Mouse (Mus musculus) heart, adult 2 months (tissue): ENCODE data around the gene Krt78. TPM values are rescaled to one million over a fixed set of nuclear protein-coding genes. Genes with fewer than 3 reads are reported as not detected.

Source experiments
- DNase-seq, 2 experiments: peaks; one replicate each; pipeline ENCODE4 v3.0.0; 2021
- H3K27ac ChIP-seq: fragments of 200-600 bp; 2 replicates; pipeline ENCODE4 v1.8.1; 2022
- H3K27me3 ChIP-seq: fragments of 200-500 bp; 2 replicates; pipeline ENCODE4 v1.6.1; 2012; ENCODE audit warnings: mild to moderate bottlenecking, low read length, inconsistent platforms, mixed read lengths; ENCODE audit not compliant: control insufficient read depth, insufficient read depth
- H3K36me3 ChIP-seq: fragments of 200-500 bp; 2 replicates; pipeline ENCODE4 v1.6.1; 2012; ENCODE audit warnings: low read length, inconsistent platforms; ENCODE audit not compliant: control insufficient read depth, insufficient read depth
- H3K4me1 ChIP-seq: fragments of 200-500 bp; 2 replicates; pipeline ENCODE4 v1.6.1; 2011; ENCODE audit warnings: low read length; ENCODE audit not compliant: control insufficient read depth, insufficient read depth
- H3K4me3 ChIP-seq: fragments of 200-600 bp; 2 replicates; pipeline ENCODE4 v1.8.1; 2022
- H3K79me2 ChIP-seq: fragments of 200-500 bp; replicated peaks from 2 replicates; pipeline ENCODE4 v1.6.1; 2012; ENCODE audit warnings: mild to moderate bottlenecking, inconsistent platforms, low read length, moderate library complexity, mixed read lengths; ENCODE audit not compliant: control insufficient read depth, insufficient read depth
- H3K9ac ChIP-seq: fragments of 200-500 bp; 2 replicates; pipeline ENCODE4 v1.6.1; 2012; ENCODE audit warnings: low read depth, mild to moderate bottlenecking, control low read depth, inconsistent platforms, low read length, mixed read lengths
- CTCF ChIP-seq: fragments of 200-600 bp; IDR thresholded peaks from 2 replicates; pipeline ENCODE4 v1.8.1; 2022; ENCODE audit warnings: antibody characterized with exemption, mild to moderate bottlenecking, moderate library complexity
- EP300 ChIP-seq: fragments of 200-500 bp; IDR thresholded peaks from 2 replicates; pipeline ENCODE4 v1.6.1; 2011; ENCODE audit warnings: low read depth, low read length, control low read depth; ENCODE audit not compliant: insufficient read depth
- POLR2A ChIP-seq: fragments of 200-500 bp; IDR thresholded peaks from 2 replicates; pipeline ENCODE4 v1.6.1; 2011; ENCODE audit warnings: mild to moderate bottlenecking, low read depth, low read length, control low read depth; ENCODE audit not compliant: insufficient read depth
- WGBS: fragments of 180-500 bp; shearing (Covaris S2); methylation state at CpG from one replicate; pipeline ENCODE4 v1.1.7; 2018; 5-methylcytosine and 5-hydroxymethylcytosine counted together
- intact Hi-C: fragments of 180-260 bp; cut with DNase I; formaldehyde crosslinking; loops from one replicate; pipeline ENCODE4 v1.15.1; 2025
- polyA plus RNA-seq: library from polyadenylated mRNA; depleted of rRNA; stranded (reverse); fragments of >200 nt; gene quantifications from 2 replicates; pipeline ENCODE4 v1.2.3, GENCODE M21; 2012; rRNA removed
- total RNA-seq, 2 experiments: library from RNA; stranded (reverse); gene quantifications; 2 replicates each; pipeline ENCODE4 v1.2.3; 2021

Gene Krt78
- total and polyA plus RNA-seq, 3 experiments, result 0.08 TPM; not detected in 2

GRCm38 (mm10) chr15:101916072-101916471 is 38.0 kb downstream of the Krt78 start:
- H3K36me3 ChIP-seq, result no peaks in the 10 kb centered on the region
- DNase-seq, result no peak
- no peaks in the 10 kb centered on the region for H3K27me3 ChIP-seq
- H3K4me3 ChIP-seq, result no peak overlapping the region
- intact Hi-C loops, result no loop called here
- no peak overlapping the region for H3K27ac ChIP-seq
- H3K4me1 ChIP-seq, result no peaks in the 10 kb centered on the region
- no peaks in the 10 kb centered on the region for H3K79me2 ChIP-seq
- WGBS, result 49% methylated on average over 2 of the region's 2 CpGs
- H3K9ac ChIP-seq, result no peak overlapping the region
- TF ChIP-seq EP300 (no peak), POLR2A (no peak), CTCF (no peak)

GRCm38 (mm10) chr15:101904849-101905248 is 49.2 kb downstream of the Krt78 start:
- Histone ChIP-seq H3K27me3 (no peaks in the 10 kb centered on the region), H3K4me3 (no peak overlapping the region), H3K36me3 (no peaks in the 10 kb centered on the region), H3K9ac (no peak overlapping the region), H3K27ac (no peak overlapping the region), H3K79me2 (no peaks in the 10 kb centered on the region), H3K4me1 (no peaks in the 10 kb centered on the region)
- DNase-seq, result no peak
- intact Hi-C loops, result no loop called here
- TF ChIP-seq POLR2A (no peak), CTCF (no peak), EP300 (no peak)
- WGBS, result 79% methylated on average over 5 of the region's 5 CpGs

DNA sequence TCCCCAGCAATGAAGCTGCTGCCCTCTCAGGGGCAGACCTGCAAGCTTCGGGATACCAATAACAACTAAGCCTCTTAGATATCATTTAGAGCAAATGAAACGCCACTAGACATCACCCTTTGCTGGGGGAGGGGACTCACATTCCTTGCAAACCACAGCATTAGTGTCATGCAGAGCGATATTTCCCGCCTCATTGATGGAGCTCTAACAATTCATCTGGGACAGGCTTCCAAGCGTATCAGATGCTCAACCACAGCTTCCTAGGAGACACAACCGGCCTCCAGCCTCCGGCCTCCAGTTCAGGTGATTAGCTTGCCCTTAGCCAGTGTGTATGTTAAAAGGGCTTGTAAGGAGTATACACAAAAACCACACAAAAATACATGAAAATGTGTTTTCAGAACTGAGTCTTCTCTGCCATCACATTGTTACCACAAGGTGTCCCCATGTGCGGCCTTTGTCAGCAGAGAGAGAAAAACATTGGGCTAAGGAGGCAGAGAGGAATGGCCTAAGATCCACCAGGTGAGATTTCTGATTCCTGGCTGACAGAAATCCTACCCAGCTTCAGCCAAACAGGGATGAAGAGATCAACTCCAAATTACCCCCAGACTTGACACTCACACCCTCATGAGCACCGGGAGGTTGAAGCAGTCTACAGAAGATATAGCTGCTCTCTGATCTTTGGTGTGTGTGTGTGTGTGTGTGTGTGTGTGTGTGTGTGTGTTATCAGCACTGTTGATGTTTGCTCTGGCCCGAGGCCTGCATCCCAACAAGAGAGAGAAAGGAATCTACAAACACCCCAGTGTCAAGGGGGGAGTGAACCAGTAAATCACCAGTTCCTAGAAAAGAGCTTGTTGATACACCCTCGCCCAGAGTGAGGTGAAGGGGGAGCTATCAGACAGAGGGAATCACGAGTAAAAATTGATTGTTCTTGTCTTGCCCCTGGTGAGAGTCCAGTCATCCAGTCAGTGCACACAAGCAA is 51.6 kb downstream of the Krt78 start:
- Histone ChIP-seq H3K79me2 (no peaks in the 10 kb centered on the region), H3K27ac (no peak overlapping the region), H3K4me1 (no peaks in the 10 kb centered on the region), H3K36me3 (no peaks in the 10 kb centered on the region), H3K9ac (no peak overlapping the region), H3K4me3 (no peak overlapping the region), H3K27me3 (no peaks in the 10 kb centered on the region)
- intact Hi-C loops, result no loop called here
- no peak for DNase-seq
- 45% methylated on average over 12 of the region's 12 CpGs for WGBS
- no peak for TF ChIP-seq POLR2A
- TF ChIP-seq EP300, result no peak
- peak; percentile 50 for TF ChIP-seq CTCF

Other genes starting within 250 kb of the Krt78 start
- under 1 TPM in 1 of 2 experiments, not detected in 1; 0.23 TPM for gene Krt5, start 241.4 kb downstream of the Krt78 start, total RNA-seq
- gene Krt5, start 241.4 kb downstream of the Krt78 start, polyA plus RNA-seq, result 1.3 TPM in 1 of 2 replicates, not detected in the other
- gene Krt71, start 211.2 kb downstream of the Krt78 start, total RNA-seq, result not detected
- gene Krt71, start 211.2 kb downstream of the Krt78 start, polyA plus RNA-seq, result not detected in 2 replicates
- not detected for gene Krt72, start 167.8 kb downstream of the Krt78 start, total RNA-seq
- not detected in 2 replicates for gene Krt72, start 167.8 kb downstream of the Krt78 start, polyA plus RNA-seq
- not detected for gene Krt73, start 151.9 kb downstream of the Krt78 start, total RNA-seq
- gene Krt73, start 151.9 kb downstream of the Krt78 start, polyA plus RNA-seq, result not detected in 2 replicates
- not detected for gene Krt2, start 136.1 kb downstream of the Krt78 start, total RNA-seq
- gene Krt2, start 136.1 kb downstream of the Krt78 start, polyA plus RNA-seq, result not detected in 2 replicates
- gene Krt1, start 103.5 kb downstream of the Krt78 start, total RNA-seq, result not detected
- 0.04 TPM in 1 of 2 replicates, not detected in the other for gene Krt1, start 103.5 kb downstream of the Krt78 start, polyA plus RNA-seq
- under 1 TPM in 1 of 2 experiments, not detected in 1; 0.31 TPM for gene Krt77, start 84.6 kb downstream of the Krt78 start, total RNA-seq
- not detected in 2 replicates for gene Krt77, start 84.6 kb downstream of the Krt78 start, polyA plus RNA-seq
- not detected for gene Krt76, start 61.4 kb downstream of the Krt78 start, total RNA-seq
- not detected in 2 replicates for gene Krt76, start 61.4 kb downstream of the Krt78 start, polyA plus RNA-seq
- gene Krt4, start 29.6 kb downstream of the Krt78 start, total RNA-seq, result not detected
- 0.43 TPM in 1 of 2 replicates, not detected in the other for gene Krt4, start 29.6 kb downstream of the Krt78 start, polyA plus RNA-seq
- gene Krt79, start 14.0 kb downstream of the Krt78 start, total RNA-seq, result under 1 TPM in 1 of 2 experiments, not detected in 1; 0.27 TPM
- 1.5 and 2.3 TPM in 2 replicates for gene Krt79, start 14.0 kb downstream of the Krt78 start, polyA plus RNA-seq
- 1 to 10 TPM; 1.7 TPM for gene Krt8, start 50.2 kb upstream of the Krt78 start, total RNA-seq
- gene Krt8, start 50.2 kb upstream of the Krt78 start, polyA plus RNA-seq, result 2.3 and 9.8 TPM in 2 replicates
- 1 to 10 TPM; 2.6 to 2.7 TPM for gene Krt18, start 73.9 kb upstream of the Krt78 start, total RNA-seq
- gene Krt18, start 73.9 kb upstream of the Krt78 start, polyA plus RNA-seq, result 2.7 and 6.7 TPM in 2 replicates
- 100 to 1,000 TPM; 138 to 177 TPM for gene Eif4b, start 119.5 kb upstream of the Krt78 start, total RNA-seq
- gene Eif4b, start 119.5 kb upstream of the Krt78 start, polyA plus RNA-seq, result 50.7 and 87.9 TPM in 2 replicates
- 100 to 1,000 TPM; 114 to 130 TPM for gene Tns2, start 146.1 kb upstream of the Krt78 start, total RNA-seq
- gene Tns2, start 146.1 kb upstream of the Krt78 start, polyA plus RNA-seq, result 157 and 184 TPM in 2 replicates
- 10 to 100 TPM; 13.4 to 14.2 TPM for gene Spryd3, start 181.9 kb upstream of the Krt78 start, total RNA-seq
- 23.1 and 24.2 TPM in 2 replicates for gene Spryd3, start 181.9 kb upstream of the Krt78 start, polyA plus RNA-seq
- 10 to 100 TPM; 28.9 to 31.7 TPM for gene Igfbp6, start 190.1 kb upstream of the Krt78 start, total RNA-seq
- 47.6 and 56.1 TPM in 2 replicates for gene Igfbp6, start 190.1 kb upstream of the Krt78 start, polyA plus RNA-seq
- under 1 TPM in 1 of 2 experiments, not detected in 1; 0.09 TPM for gene Soat2, start 196.2 kb upstream of the Krt78 start, total RNA-seq
- gene Soat2, start 196.2 kb upstream of the Krt78 start, polyA plus RNA-seq, result 0.12 and 0.16 TPM in 2 replicates
- gene Zfp740, start 249.0 kb upstream of the Krt78 start, total RNA-seq, result 10 to 100 TPM; 31.6 to 32.8 TPM
- gene Zfp740, start 249.0 kb upstream of the Krt78 start, polyA plus RNA-seq, result 16.2 and 29.9 TPM in 2 replicates